Mouse (Mus musculus): ENCODE results near the gene Med10. TPM values are rescaled to one million over a fixed set of nuclear protein-coding genes. Genes with fewer than 3 reads are reported as not detected.
A peak's percentile ranks its signal among the peaks of the same experiment; 100 is the strongest.

Gene Med10
- polyA plus RNA-seq, 1 experiment from 2014 or later = 143 TPM

DNA sequence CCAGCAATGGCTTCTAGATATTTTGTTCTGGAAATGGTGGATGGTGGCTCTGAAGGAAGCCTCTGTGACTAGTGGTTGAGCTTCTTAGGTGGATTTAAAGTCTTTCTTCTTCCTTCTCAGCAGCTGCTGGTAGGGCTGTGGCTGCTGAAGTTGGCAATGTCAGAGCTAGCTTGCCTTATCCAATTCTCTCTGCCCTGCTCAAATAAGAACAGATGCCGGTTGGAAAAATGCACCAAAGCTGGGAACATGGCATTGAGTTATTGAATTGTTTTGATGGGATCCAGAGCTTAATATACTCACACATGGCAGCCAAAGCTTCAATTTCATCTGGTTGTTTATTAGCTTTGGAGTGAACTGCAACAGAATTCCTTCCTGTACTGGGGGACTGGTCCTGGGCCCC lies 47.4 kb downstream of the Med10 start:
- TF ChIP-seq CTCF (IDR thresholded peaks at IDR 0.05; ENCODE audit: low read depth) = no peak
- ATAC-seq (replicated peaks; ENCODE audit: low FRiP score, low read depth) (no peak), DNase-seq (ENCODE audit: low spot score) (no peak)
- no peaks in the 10 kb centered on the region for H3K36me3 ChIP-seq (ENCODE audit: insufficient read depth, low read length)
- H3K4me3 ChIP-seq (replicated peaks; ENCODE audit: low read depth, low read length) = no peak overlapping the region
- 78% methylated on average over 1 of the region's 1 CpGs for WGBS
- H3K9ac ChIP-seq (ENCODE audit: low read depth, low read length) = no peak overlapping the region
- H3K27ac ChIP-seq = no peak overlapping the region
- H3K27me3 ChIP-seq (ENCODE audit: insufficient read depth, low read length) = no peaks in the 10 kb centered on the region
- H3K4me2 ChIP-seq (ENCODE audit: low read length) = no peak overlapping the region
- no peaks in the 10 kb centered on the region for H3K4me1 ChIP-seq (replicated peaks; ENCODE audit: insufficient read depth, low read length)
- no peaks in the 10 kb centered on the region for H3K9me3 ChIP-seq (replicated peaks; ENCODE audit: low read length)

DNA sequence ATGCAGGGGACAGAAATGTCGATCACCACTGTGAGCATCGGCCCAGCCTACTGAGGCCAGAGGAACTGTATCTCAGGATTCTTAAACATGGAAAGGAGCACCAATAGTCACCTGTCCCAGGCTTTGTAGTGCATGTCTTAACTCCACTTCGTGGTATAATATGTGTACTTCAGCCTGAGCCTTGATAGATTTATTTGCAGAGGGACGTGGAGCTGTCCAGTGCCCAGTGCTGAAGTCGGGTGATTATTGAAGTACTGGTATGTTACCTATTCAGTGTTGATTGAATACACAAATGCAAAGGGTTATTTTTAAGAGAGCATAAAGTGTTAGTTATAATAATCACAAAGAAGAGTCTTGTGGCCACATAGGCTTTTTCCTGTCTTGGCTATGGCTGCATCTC lies 50.1 kb downstream of the Med10 start:
- TF ChIP-seq CTCF (IDR thresholded peaks at IDR 0.05; ENCODE audit: low read depth) = no peak
- H3K9me3 ChIP-seq (replicated peaks; ENCODE audit: low read length) = no peaks in the 10 kb centered on the region
- H3K9ac ChIP-seq (ENCODE audit: low read depth, low read length) = no peak overlapping the region
- no peak overlapping the region for H3K4me3 ChIP-seq (replicated peaks; ENCODE audit: low read depth, low read length)
- DNase-seq (ENCODE audit: low spot score) = peak; percentile 50
- no peak for ATAC-seq (replicated peaks; ENCODE audit: low FRiP score, low read depth)
- H3K36me3 ChIP-seq (ENCODE audit: insufficient read depth, low read length) = no peaks in the 10 kb centered on the region
- H3K4me1 ChIP-seq (replicated peaks; ENCODE audit: insufficient read depth, low read length) = no peaks in the 10 kb centered on the region
- 55% methylated on average over 5 of the region's 5 CpGs for WGBS
- H3K4me2 ChIP-seq (ENCODE audit: low read length) = no peak overlapping the region
- no peak overlapping the region for H3K27ac ChIP-seq
- no peaks in the 10 kb centered on the region for H3K27me3 ChIP-seq (ENCODE audit: insufficient read depth, low read length)

DNA sequence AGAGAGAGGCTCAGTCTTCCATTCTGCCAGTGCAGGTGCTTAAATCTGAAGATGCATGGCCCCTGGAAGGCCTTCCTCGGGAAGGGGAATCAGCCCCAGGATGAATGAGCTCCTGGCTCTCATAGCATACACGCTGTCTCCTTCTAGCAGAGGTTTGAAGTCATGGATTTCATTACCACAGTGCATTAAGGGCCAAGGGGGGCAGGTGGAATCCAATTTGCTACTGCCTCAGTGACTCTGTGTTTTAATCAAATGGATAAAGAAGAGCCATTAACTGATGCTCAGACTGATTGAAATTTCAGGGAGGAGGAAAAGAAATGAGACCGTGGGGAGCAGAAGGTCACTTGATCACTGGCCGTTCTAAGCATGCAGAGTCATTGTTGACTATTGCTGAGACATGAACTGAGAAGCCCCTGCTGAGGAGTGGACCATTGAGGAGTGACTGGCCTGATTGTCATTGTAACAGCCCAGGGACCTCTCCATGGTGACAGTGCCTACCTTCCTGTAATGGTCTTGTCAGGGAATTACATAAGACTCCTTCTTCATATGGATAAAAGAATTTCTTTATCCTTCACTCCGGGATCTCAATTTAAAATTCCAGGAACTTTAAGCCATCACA lies 51.3 kb downstream of the Med10 start:
- H3K27ac ChIP-seq = no peak overlapping the region
- no peaks in the 10 kb centered on the region for H3K36me3 ChIP-seq (ENCODE audit: insufficient read depth, low read length)
- no peak for TF ChIP-seq CTCF (IDR thresholded peaks at IDR 0.05; ENCODE audit: low read depth)
- 74% methylated on average over 5 of the region's 5 CpGs for WGBS
- H3K9me3 ChIP-seq (replicated peaks; ENCODE audit: low read length) = no peaks in the 10 kb centered on the region
- H3K4me3 ChIP-seq (replicated peaks; ENCODE audit: low read depth, low read length) = no peak overlapping the region
- H3K27me3 ChIP-seq (ENCODE audit: insufficient read depth, low read length) = no peaks in the 10 kb centered on the region
- ATAC-seq (replicated peaks; ENCODE audit: low FRiP score, low read depth) (no peak), DNase-seq (ENCODE audit: low spot score) (no peak)
- no peak overlapping the region for H3K4me2 ChIP-seq (ENCODE audit: low read length)
- H3K4me1 ChIP-seq (replicated peaks; ENCODE audit: insufficient read depth, low read length) = no peaks in the 10 kb centered on the region
- H3K9ac ChIP-seq (ENCODE audit: low read depth, low read length) = no peak overlapping the region

DNA sequence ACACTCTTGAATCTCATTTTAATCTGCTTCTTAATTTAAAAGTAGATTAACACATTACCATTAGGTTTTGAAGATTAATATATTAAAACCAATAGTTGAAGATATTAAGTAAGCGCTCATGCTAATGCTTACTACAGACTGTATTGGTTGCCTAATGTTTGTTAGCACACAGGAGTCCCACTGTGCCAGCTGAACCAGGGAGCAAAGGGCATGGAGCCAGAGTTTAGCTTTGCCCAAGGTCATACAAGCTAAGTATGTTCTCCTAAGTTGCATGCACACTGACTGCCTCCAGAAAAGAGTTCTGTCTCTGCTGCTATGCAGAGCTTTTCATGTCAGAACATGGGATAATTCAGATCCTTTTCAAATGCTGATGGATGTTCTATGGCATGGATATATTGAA lies 53.7 kb downstream of the Med10 start:
- Histone ChIP-seq H3K9ac (ENCODE audit: low read depth, low read length) (no peak overlapping the region), H3K4me2 (ENCODE audit: low read length) (no peak overlapping the region), H3K4me1 (replicated peaks; ENCODE audit: insufficient read depth, low read length) (no peaks in the 10 kb centered on the region), H3K36me3 (ENCODE audit: insufficient read depth, low read length) (no peaks in the 10 kb centered on the region), H3K9me3 (replicated peaks; ENCODE audit: low read length) (no peaks in the 10 kb centered on the region), H3K4me3 (replicated peaks; ENCODE audit: low read depth, low read length) (no peak overlapping the region), H3K27ac (no peak overlapping the region), H3K27me3 (ENCODE audit: insufficient read depth, low read length) (no peaks in the 10 kb centered on the region)
- ATAC-seq (replicated peaks; ENCODE audit: low FRiP score, low read depth) (no peak), DNase-seq (ENCODE audit: low spot score) (no peak)
- 100% methylated on average over 1 of the region's 1 CpGs for WGBS
- no peak for TF ChIP-seq CTCF (IDR thresholded peaks at IDR 0.05; ENCODE audit: low read depth)

DNA sequence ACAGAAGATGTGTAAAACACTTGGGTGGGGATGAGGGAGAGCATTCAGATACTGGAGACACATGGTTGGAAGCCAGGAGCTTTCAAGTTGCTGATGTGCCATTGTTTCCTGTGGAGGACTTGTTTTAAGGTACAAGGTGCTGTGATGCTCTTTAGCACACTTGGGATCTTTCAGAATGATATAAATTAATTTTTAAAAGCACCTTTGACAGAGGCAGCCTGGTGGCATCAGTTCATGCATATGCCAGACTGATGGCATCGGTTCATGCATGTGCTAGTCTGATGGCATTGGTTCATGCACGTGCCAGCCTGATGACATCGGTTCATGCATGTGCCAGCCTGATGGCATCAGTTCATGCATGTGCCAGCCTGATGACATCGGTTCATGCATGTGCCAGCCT lies 60.1 kb downstream of the Med10 start:
- no peak for DNase-seq (ENCODE audit: low spot score)
- H3K4me1 ChIP-seq (replicated peaks; ENCODE audit: insufficient read depth, low read length) = no peaks in the 10 kb centered on the region
- no peak overlapping the region for H3K27ac ChIP-seq
- H3K4me2 ChIP-seq (ENCODE audit: low read length) = no peak overlapping the region
- H3K4me3 ChIP-seq (replicated peaks; ENCODE audit: low read depth, low read length) = no peak overlapping the region
- 94% methylated on average over 4 of the region's 4 CpGs for WGBS
- no peak for TF ChIP-seq CTCF (IDR thresholded peaks at IDR 0.05; ENCODE audit: low read depth)
- no peaks in the 10 kb centered on the region for H3K9me3 ChIP-seq (replicated peaks; ENCODE audit: low read length)
- H3K9ac ChIP-seq (ENCODE audit: low read depth, low read length) = no peak overlapping the region
- H3K36me3 ChIP-seq (ENCODE audit: insufficient read depth, low read length) = no peaks in the 10 kb centered on the region
- H3K27me3 ChIP-seq (ENCODE audit: insufficient read depth, low read length) = no peaks in the 10 kb centered on the region
- ATAC-seq (replicated peaks; ENCODE audit: low FRiP score, low read depth) = no peak

DNA sequence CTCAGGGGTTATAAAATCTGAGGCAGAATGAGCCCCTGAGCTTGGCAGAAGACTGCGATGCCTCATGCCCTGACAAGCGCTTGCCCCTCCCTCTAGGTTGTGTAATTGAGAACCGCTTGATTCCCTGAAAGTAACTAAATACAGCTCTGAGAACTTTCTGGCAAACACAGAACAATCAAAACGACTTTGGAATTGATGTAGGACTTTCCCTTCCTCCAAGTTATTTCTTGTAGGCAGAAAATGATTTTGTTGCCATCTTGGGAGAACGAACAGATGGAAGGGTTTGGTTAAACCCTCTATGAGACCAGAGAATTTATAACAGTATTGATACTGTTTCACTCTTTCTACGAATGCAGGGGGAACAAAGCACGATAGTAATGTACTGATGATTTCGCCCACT lies 62.7 kb downstream of the Med10 start:
- Histone ChIP-seq H3K27ac (no peak overlapping the region), H3K36me3 (ENCODE audit: insufficient read depth, low read length) (no peaks in the 10 kb centered on the region), H3K4me1 (replicated peaks; ENCODE audit: insufficient read depth, low read length) (no peaks in the 10 kb centered on the region), H3K27me3 (ENCODE audit: insufficient read depth, low read length) (no peaks in the 10 kb centered on the region), H3K9me3 (replicated peaks; ENCODE audit: low read length) (no peaks in the 10 kb centered on the region), H3K4me3 (replicated peaks; ENCODE audit: low read depth, low read length) (no peak overlapping the region), H3K9ac (ENCODE audit: low read depth, low read length) (no peak overlapping the region), H3K4me2 (ENCODE audit: low read length) (no peak overlapping the region)
- no peak for TF ChIP-seq CTCF (IDR thresholded peaks at IDR 0.05; ENCODE audit: low read depth)
- DNase-seq (ENCODE audit: low spot score) = peak; percentile 58
- ATAC-seq (replicated peaks; ENCODE audit: low FRiP score, low read depth) = no peak
- WGBS = 58% methylated on average over 8 of the region's 8 CpGs

Other genes with a start within 250 kb of the Med10 start
- 28.7 and 31.9 TPM in 2 replicates for gene Srd5a1, start 191.0 kb upstream of the Med10 start, polyA plus RNA-seq (2015; fragmentation: Nextera tagmentation; extraction: Ambion mirVana)
- gene Ube2ql1, start 62.5 kb upstream of the Med10 start, polyA plus RNA-seq (2015; fragmentation: Nextera tagmentation; extraction: Ambion mirVana) = 0.21 and 0.38 TPM in 2 replicates